Mouse (Mus musculus): ENCODE data around the gene Ugt1a9. TPM values are rescaled to one million over a fixed set of nuclear protein-coding genes. Genes with fewer than 3 reads are reported as not detected.

Ugt1a9 gene
- polyA plus RNA-seq, 1 experiment: not detected

GRCm38 (mm10) chr1:88227482-88227881 is 156.9 kb downstream of the Ugt1a9 start:
- Histone ChIP-seq H3K4me3 (ENCODE audit: insufficient read depth, low read length) (no peak overlapping the region), H3K27ac (ENCODE audit: insufficient read depth, low read depth, low read length) (no peak overlapping the region), H3K4me1 (ENCODE audit: control insufficient read depth, insufficient read depth, low read length) (peaks cover 10% of the 10 kb centered on the region)
- TF ChIP-seq CTCF (IDR thresholded peaks at IDR 0.05; ENCODE audit: low read depth, low read length) (no peak), POLR2A (IDR thresholded peaks at IDR 0.05; ENCODE audit: borderline replicate concordance, low read depth, low read length) (no peak)

- H3K27ac ChIP-seq (ENCODE audit: insufficient read depth, low read depth, low read length): no peak overlapping the region
- TF ChIP-seq CTCF (IDR thresholded peaks at IDR 0.05; ENCODE audit: low read depth, low read length) (no peak), POLR2A (IDR thresholded peaks at IDR 0.05; ENCODE audit: borderline replicate concordance, low read depth, low read length) (no peak)
- peaks cover 10% of the 10 kb centered on the region for H3K4me1 ChIP-seq (ENCODE audit: control insufficient read depth, insufficient read depth, low read length)
- H3K4me3 ChIP-seq (ENCODE audit: insufficient read depth, low read length): no peak overlapping the region
These were observed 157.5 kb downstream of the Ugt1a9 start for GRCm38 (mm10) chr1:88228121-88228520.

GRCm38 (mm10) chr1:88229566-88229965 is 159.0 kb downstream of the Ugt1a9 start:
- TF ChIP-seq CTCF (IDR thresholded peaks at IDR 0.05; ENCODE audit: low read depth, low read length): no peak
- TF ChIP-seq POLR2A (IDR thresholded peaks at IDR 0.05; ENCODE audit: borderline replicate concordance, low read depth, low read length): no peak
- Histone ChIP-seq H3K4me1 (ENCODE audit: control insufficient read depth, insufficient read depth, low read length) (peaks cover 10% of the 10 kb centered on the region), H3K4me3 (ENCODE audit: insufficient read depth, low read length) (no peak overlapping the region), H3K27ac (ENCODE audit: insufficient read depth, low read depth, low read length) (no peak overlapping the region)

GRCm38 (mm10) chr1:88229986-88230385 is 159.4 kb downstream of the Ugt1a9 start:
- TF ChIP-seq POLR2A (IDR thresholded peaks at IDR 0.05; ENCODE audit: borderline replicate concordance, low read depth, low read length) (no peak), CTCF (IDR thresholded peaks at IDR 0.05; ENCODE audit: low read depth, low read length) (no peak)

GRCm38 (mm10) chr1:88230421-88230820 is 159.8 kb downstream of the Ugt1a9 start:
- Histone ChIP-seq H3K27ac (ENCODE audit: insufficient read depth, low read depth, low read length) (no peak overlapping the region), H3K4me3 (ENCODE audit: insufficient read depth, low read length) (no peak overlapping the region), H3K4me1 (ENCODE audit: control insufficient read depth, insufficient read depth, low read length) (peaks cover 10% of the 10 kb centered on the region)
- no peak for TF ChIP-seq CTCF (IDR thresholded peaks at IDR 0.05; ENCODE audit: low read depth, low read length)
- TF ChIP-seq POLR2A (IDR thresholded peaks at IDR 0.05; ENCODE audit: borderline replicate concordance, low read depth, low read length): no peak

More at GRCm38 (mm10) chr1:88229986-88230385, 159.4 kb downstream of the Ugt1a9 start:
- no peak overlapping the region for H3K27ac ChIP-seq (ENCODE audit: insufficient read depth, low read depth, low read length)
- no peak overlapping the region for H3K4me3 ChIP-seq (ENCODE audit: insufficient read depth, low read length)
- peaks cover 10% of the 10 kb centered on the region for H3K4me1 ChIP-seq (ENCODE audit: control insufficient read depth, insufficient read depth, low read length)

GRCm38 (mm10) chr1:88230981-88231802 is 160.6 kb downstream of the Ugt1a9 start:
- Histone ChIP-seq H3K4me1 (ENCODE audit: control insufficient read depth, insufficient read depth, low read length) (peaks cover 10% of the 10 kb centered on the region), H3K4me3 (ENCODE audit: insufficient read depth, low read length) (no peak overlapping the region), H3K27ac (ENCODE audit: insufficient read depth, low read depth, low read length) (no peak overlapping the region)
- no peak for TF ChIP-seq CTCF (IDR thresholded peaks at IDR 0.05; ENCODE audit: low read depth, low read length)
- no peak for TF ChIP-seq POLR2A (IDR thresholded peaks at IDR 0.05; ENCODE audit: borderline replicate concordance, low read depth, low read length)

GRCm38 (mm10) chr1:88231803-88232499 is 161.4 kb downstream of the Ugt1a9 start:
- TF ChIP-seq CTCF (IDR thresholded peaks at IDR 0.05; ENCODE audit: low read depth, low read length) (no peak), POLR2A (IDR thresholded peaks at IDR 0.05; ENCODE audit: borderline replicate concordance, low read depth, low read length) (no peak)
- Histone ChIP-seq H3K4me3 (ENCODE audit: insufficient read depth, low read length) (no peak overlapping the region), H3K4me1 (ENCODE audit: control insufficient read depth, insufficient read depth, low read length) (peaks cover 5% of the 10 kb centered on the region), H3K27ac (ENCODE audit: insufficient read depth, low read depth, low read length) (no peak overlapping the region)

GRCm38 (mm10) chr1:88232664-88233380 is 162.2 kb downstream of the Ugt1a9 start:
- TF ChIP-seq CTCF (IDR thresholded peaks at IDR 0.05; ENCODE audit: low read depth, low read length) (no peak), POLR2A (IDR thresholded peaks at IDR 0.05; ENCODE audit: borderline replicate concordance, low read depth, low read length) (no peak)
- Histone ChIP-seq H3K27ac (ENCODE audit: insufficient read depth, low read depth, low read length) (no peak overlapping the region), H3K4me3 (ENCODE audit: insufficient read depth, low read length) (no peak overlapping the region), H3K4me1 (ENCODE audit: control insufficient read depth, insufficient read depth, low read length) (no peaks in the 10 kb centered on the region)

GRCm38 (mm10) chr1:88233421-88234247 is 163.0 kb downstream of the Ugt1a9 start:
- no peak overlapping the region for H3K27ac ChIP-seq (ENCODE audit: insufficient read depth, low read depth, low read length)
- no peak for TF ChIP-seq POLR2A (IDR thresholded peaks at IDR 0.05; ENCODE audit: borderline replicate concordance, low read depth, low read length)
- no peak overlapping the region for H3K4me3 ChIP-seq (ENCODE audit: insufficient read depth, low read length)
- H3K4me1 ChIP-seq (ENCODE audit: control insufficient read depth, insufficient read depth, low read length): no peaks in the 10 kb centered on the region
